Mouse (Mus musculus) forebrain, embryonic 16.5 days (tissue): Measurements from ENCODE around the gene Abca8b. TPM values are rescaled to one million over a fixed set of nuclear protein-coding genes. Genes with fewer than 3 reads are reported as not detected.

Experiments used
- ATAC-seq: fragments of 200-750 bp; cut with Nextera tagmentation; 2 replicates; pipeline ENCODE4 v1.8.0; 2017; ENCODE audit warnings: mild to moderate bottlenecking, moderate library complexity
- H3K27ac ChIP-seq: fragments of 300-500 bp; sonication (generic); 2 replicates; pipeline ENCODE4 v1.5.1; 2014; ENCODE audit warnings: low read length, control low read depth
- H3K27me3 ChIP-seq: fragments of 300-500 bp; sonication (generic); replicated peaks from 2 replicates; pipeline ENCODE4 v1.6.1; 2014; ENCODE audit warnings: low read length; ENCODE audit not compliant: control insufficient read depth, insufficient read depth
- H3K36me3 ChIP-seq: fragments of 300-500 bp; sonication (generic); 2 replicates; pipeline ENCODE4 v1.6.1; 2014; ENCODE audit not compliant: control insufficient read depth, insufficient read depth
- H3K4me1 ChIP-seq: fragments of 300-500 bp; sonication (generic); replicated peaks from 2 replicates; pipeline ENCODE4 v1.6.1; 2014; ENCODE audit warnings: low read length; ENCODE audit not compliant: control insufficient read depth, insufficient read depth
- H3K4me2 ChIP-seq: fragments of 300-500 bp; sonication (generic); 2 replicates; pipeline ENCODE4 v1.6.1; 2014; ENCODE audit warnings: mild to moderate bottlenecking, low read length, control low read depth
- H3K4me3 ChIP-seq: fragments of 300-500 bp; sonication (generic); replicated peaks from 2 replicates; pipeline ENCODE4 v1.5.1; 2014; ENCODE audit warnings: mild to moderate bottlenecking, low read length, control low read depth
- H3K9ac ChIP-seq: fragments of 300-500 bp; sonication (generic); replicated peaks from 2 replicates; pipeline ENCODE4 v1.6.1; 2014; ENCODE audit warnings: low read depth, low read length, control low read depth
- H3K9me3 ChIP-seq: fragments of 300-500 bp; sonication (generic); 2 replicates; pipeline ENCODE4 v1.6.1; 2016; ENCODE audit warnings: low read length; ENCODE audit not compliant: control insufficient read depth
- WGBS: fragments of 180-500 bp; shearing (Covaris S2); extraction: QIAGEN DNeasy Blood & Tissue Kit; methylation state at CpG from one replicate; pipeline ENCODE4 v1.1.7; 2014; 5-methylcytosine and 5-hydroxymethylcytosine counted together
- polyA plus RNA-seq: library from polyadenylated mRNA; unstranded; fragments of >200 nt; fragmentation: Nextera tagmentation; extraction: Ambion mirVana; gene quantifications from 2 replicates; pipeline ENCODE4 v1.2.1, GENCODE M21; 2015

Gene Abca8b
- polyA plus RNA-seq, 1 experiment from 2014 or later, result 1.2 TPM

- WGBS, result 37% methylated on average over 4 of the region's 4 CpGs
- ATAC-seq, result no peak
- peaks cover 7% of the 10 kb centered on the region for H3K4me1 ChIP-seq
- H3K27me3 ChIP-seq, result no peaks in the 10 kb centered on the region
- H3K4me3 ChIP-seq, result no peak overlapping the region
- H3K27ac ChIP-seq, result no peak overlapping the region
- H3K4me2 ChIP-seq, result no peak overlapping the region
- H3K36me3 ChIP-seq, result no peaks in the 10 kb centered on the region
- no peak overlapping the region for H3K9ac ChIP-seq
- no peaks in the 10 kb centered on the region for H3K9me3 ChIP-seq
These were observed 95.0 kb downstream of the Abca8b start for GRCm38 (mm10) chr11:109900491-109901241.

- Histone ChIP-seq H3K4me3 (no peak overlapping the region), H3K27ac (no peak overlapping the region), H3K9me3 (no peaks in the 10 kb centered on the region), H3K27me3 (no peaks in the 10 kb centered on the region), H3K4me2 (no peak overlapping the region), H3K9ac (no peak overlapping the region), H3K36me3 (no peaks in the 10 kb centered on the region), H3K4me1 (peaks cover 7% of the 10 kb centered on the region)
- ATAC-seq, result no peak
- 89% methylated on average over 6 of the region's 6 CpGs for WGBS
These were observed 96.7 kb downstream of the Abca8b start for GRCm38 (mm10) chr11:109898791-109899467.

GRCm38 (mm10) chr11:109895952-109896530 lies 99.6 kb downstream of the Abca8b start:
- H3K4me1 ChIP-seq, result no peaks in the 10 kb centered on the region; the same call in 1 of the 2 replicates
- ATAC-seq, result no peak
- 45% methylated on average over 6 of the region's 6 CpGs for WGBS
- no peak overlapping the region for H3K4me2 ChIP-seq
- H3K4me3 ChIP-seq, result no peak overlapping the region
- H3K27ac ChIP-seq, result no peak overlapping the region
- no peaks in the 10 kb centered on the region for H3K36me3 ChIP-seq
- H3K9ac ChIP-seq, result no peak overlapping the region
- H3K27me3 ChIP-seq, result no peaks in the 10 kb centered on the region
- no peaks in the 10 kb centered on the region for H3K9me3 ChIP-seq

- no peak for ATAC-seq
- WGBS, result 68% methylated on average over 4 of the region's 4 CpGs
These were observed 100.1 kb downstream of the Abca8b start for GRCm38 (mm10) chr11:109895496-109895895.

GRCm38 (mm10) chr11:109893894-109894804 lies 101.5 kb downstream of the Abca8b start:
- Histone ChIP-seq H3K27ac (no peak overlapping the region), H3K9ac (no peak overlapping the region), H3K4me3 (no peak overlapping the region), H3K4me1 (no peaks in the 10 kb centered on the region; the same call in 1 of the 2 replicates), H3K27me3 (no peaks in the 10 kb centered on the region), H3K36me3 (no peaks in the 10 kb centered on the region), H3K9me3 (no peaks in the 10 kb centered on the region), H3K4me2 (no peak overlapping the region)
- ATAC-seq, result no peak
- WGBS, result 87% methylated on average over 3 of the region's 3 CpGs

More at GRCm38 (mm10) chr11:109895496-109895895, 100.1 kb downstream of the Abca8b start:
- H3K27me3 ChIP-seq, result no peaks in the 10 kb centered on the region
- H3K4me2 ChIP-seq, result no peak overlapping the region
- H3K36me3 ChIP-seq, result no peaks in the 10 kb centered on the region
- H3K27ac ChIP-seq, result no peak overlapping the region
- no peak overlapping the region for H3K9ac ChIP-seq
- no peak overlapping the region for H3K4me3 ChIP-seq
- no peaks in the 10 kb centered on the region for H3K9me3 ChIP-seq
- no peaks in the 10 kb centered on the region; the same call in 1 of the 2 replicates for H3K4me1 ChIP-seq

GRCm38 (mm10) chr11:109891989-109892386 lies 103.7 kb downstream of the Abca8b start:
- Histone ChIP-seq H3K27me3 (no peaks in the 10 kb centered on the region), H3K4me1 (no peaks in the 10 kb centered on the region; the same call in 1 of the 2 replicates), H3K36me3 (no peaks in the 10 kb centered on the region), H3K9ac (no peak overlapping the region), H3K27ac (no peak overlapping the region), H3K9me3 (no peaks in the 10 kb centered on the region), H3K4me2 (no peak overlapping the region), H3K4me3 (no peak overlapping the region)
- WGBS, result 74% methylated on average over 4 of the region's 4 CpGs
- ATAC-seq, result no peak

GRCm38 (mm10) chr11:109891371-109891988 lies 104.2 kb downstream of the Abca8b start:
- no peak overlapping the region for H3K4me2 ChIP-seq
- no peaks in the 10 kb centered on the region for H3K9me3 ChIP-seq
- 61% methylated on average over 8 of the region's 8 CpGs for WGBS
- no peaks in the 10 kb centered on the region for H3K27me3 ChIP-seq
- no peak overlapping the region for H3K4me3 ChIP-seq
- H3K36me3 ChIP-seq, result no peaks in the 10 kb centered on the region
- H3K27ac ChIP-seq, result no peak overlapping the region
- no peaks in the 10 kb centered on the region; the same call in 1 of the 2 replicates for H3K4me1 ChIP-seq
- no peak for ATAC-seq
- H3K9ac ChIP-seq, result no peak overlapping the region

- no peak overlapping the region for H3K9ac ChIP-seq
- no peaks in the 10 kb centered on the region for H3K4me1 ChIP-seq
- no peak overlapping the region for H3K4me2 ChIP-seq
- no peaks in the 10 kb centered on the region for H3K36me3 ChIP-seq
- WGBS, result 98% methylated on average over 4 of the region's 4 CpGs
- no peak for ATAC-seq
- H3K27ac ChIP-seq, result no peak overlapping the region
- no peaks in the 10 kb centered on the region for H3K27me3 ChIP-seq
- H3K9me3 ChIP-seq, result no peaks in the 10 kb centered on the region
- H3K4me3 ChIP-seq, result no peak overlapping the region
These were observed 106.0 kb downstream of the Abca8b start for GRCm38 (mm10) chr11:109889595-109889994.
